Mouse (Mus musculus): Measurements from ENCODE around the gene Gm13271.

Gm13271 gene

DNA sequence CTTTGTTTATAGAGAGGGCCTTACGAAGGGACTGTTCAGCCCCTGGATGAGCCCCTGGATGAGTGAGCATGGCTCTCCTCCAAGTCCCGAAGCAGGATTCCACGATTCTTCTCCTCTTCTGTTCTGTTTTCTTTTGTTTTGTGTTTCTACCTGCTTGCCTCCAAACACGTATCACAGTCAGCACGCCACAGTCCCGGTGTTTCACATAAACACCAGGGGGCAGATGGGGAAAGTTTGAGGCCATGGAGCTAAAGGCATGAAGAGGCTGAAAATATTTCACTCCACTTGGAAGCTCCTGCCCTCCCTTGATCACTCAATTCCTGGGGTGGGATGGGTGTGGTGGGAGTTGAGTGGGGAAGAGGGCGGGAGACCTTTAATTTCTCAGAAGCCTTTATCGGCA is 7.1 kb downstream of the Gm13271 start:
- WGBS = 78% methylated on average over 6 of the region's 8 CpGs

DNA sequence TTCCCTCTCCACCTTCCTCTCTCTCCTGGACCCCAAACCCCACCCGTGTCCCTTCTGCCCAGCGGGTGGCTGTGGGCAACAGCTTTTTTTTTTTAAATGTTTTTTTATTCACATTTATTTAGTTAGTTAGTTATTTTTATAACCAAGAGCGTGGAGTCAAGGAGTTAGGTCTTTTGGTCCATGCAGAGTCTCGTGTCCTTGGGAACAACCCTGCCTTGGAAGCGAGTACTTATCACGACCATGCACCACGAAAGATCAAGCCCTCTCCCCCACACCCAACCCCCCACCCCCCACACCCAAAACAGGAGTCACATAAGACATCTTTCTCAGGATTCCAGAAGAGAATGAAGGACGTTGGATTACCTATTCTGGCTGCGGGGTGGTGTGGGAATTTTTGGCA is 7.7 kb downstream of the Gm13271 start:
- 73% methylated on average over 9 of the region's 9 CpGs for WGBS

DNA sequence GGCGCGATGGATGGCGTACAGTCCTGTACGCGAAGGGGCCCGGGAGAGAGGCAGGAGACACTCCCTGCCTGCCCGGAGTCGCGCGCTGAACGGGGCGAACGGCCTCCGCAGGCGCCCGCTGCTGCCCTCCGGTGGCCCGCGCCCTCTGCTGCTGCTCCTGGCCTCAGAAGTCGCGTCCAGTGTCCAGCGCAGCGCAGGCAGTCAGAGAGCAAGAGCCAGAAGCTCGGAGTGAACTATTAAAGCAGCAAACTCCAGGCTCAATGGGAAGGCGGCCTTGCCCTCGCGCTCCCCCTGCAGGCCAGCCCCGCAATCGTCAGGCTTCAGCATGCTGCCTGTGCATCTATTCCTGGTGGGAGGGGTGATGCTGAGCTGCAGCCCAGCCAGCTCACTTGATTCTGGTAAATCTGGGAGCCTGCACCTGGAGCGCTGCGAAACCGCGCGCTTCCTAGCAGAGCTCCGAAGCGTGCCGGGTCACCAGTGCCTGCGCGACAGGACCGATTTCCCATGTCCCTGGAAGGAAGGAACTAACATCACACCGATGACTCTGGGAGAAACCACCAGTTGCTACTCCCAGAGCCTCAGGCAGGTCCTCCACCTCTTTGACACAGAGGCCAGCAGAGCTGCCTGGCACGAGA is 8.8 kb downstream of the Gm13271 start:
- WGBS = 4% methylated on average over 32 of the region's 42 CpGs

DNA sequence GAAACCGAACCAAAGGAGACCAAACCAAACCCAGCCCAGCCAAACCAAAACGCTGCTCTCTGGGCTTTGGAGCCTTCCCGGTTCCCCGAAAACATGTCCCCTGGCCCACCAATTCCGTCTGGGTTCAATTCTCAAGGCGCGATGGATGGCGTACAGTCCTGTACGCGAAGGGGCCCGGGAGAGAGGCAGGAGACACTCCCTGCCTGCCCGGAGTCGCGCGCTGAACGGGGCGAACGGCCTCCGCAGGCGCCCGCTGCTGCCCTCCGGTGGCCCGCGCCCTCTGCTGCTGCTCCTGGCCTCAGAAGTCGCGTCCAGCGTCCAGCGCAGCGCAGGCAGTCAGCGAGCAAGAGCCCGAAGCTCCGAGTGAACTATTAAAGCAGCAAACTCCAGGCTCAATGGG is 18.9 kb downstream of the Gm13271 start, which contains the start of gene Gm13290:
Gene Gm13290 (plus strand): TSS at position 301 of the 400 bp plus-strand sequence.
- WGBS = no CpG with 5 or more reads among the region's 32 CpGs

DNA sequence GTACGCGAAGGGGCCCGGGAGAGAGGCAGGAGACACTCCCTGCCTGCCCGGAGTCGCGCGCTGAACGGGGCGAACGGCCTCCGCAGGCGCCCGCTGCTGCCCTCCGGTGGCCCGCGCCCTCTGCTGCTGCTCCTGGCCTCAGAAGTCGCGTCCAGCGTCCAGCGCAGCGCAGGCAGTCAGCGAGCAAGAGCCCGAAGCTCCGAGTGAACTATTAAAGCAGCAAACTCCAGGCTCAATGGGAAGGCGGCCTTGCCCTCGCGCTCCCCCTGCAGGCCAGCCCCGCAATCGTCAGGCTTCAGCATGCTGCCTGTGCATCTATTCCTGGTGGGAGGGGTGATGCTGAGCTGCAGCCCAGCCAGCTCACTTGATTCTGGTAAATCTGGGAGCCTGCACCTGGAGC is 22.0 kb downstream of the Gm13271 start, which contains the start of gene Gm13289:
Gene Gm13289 (plus strand): TSS at position 301 of the 400 bp plus-strand sequence.
- no CpG with 5 or more reads among the region's 29 CpGs for WGBS

DNA sequence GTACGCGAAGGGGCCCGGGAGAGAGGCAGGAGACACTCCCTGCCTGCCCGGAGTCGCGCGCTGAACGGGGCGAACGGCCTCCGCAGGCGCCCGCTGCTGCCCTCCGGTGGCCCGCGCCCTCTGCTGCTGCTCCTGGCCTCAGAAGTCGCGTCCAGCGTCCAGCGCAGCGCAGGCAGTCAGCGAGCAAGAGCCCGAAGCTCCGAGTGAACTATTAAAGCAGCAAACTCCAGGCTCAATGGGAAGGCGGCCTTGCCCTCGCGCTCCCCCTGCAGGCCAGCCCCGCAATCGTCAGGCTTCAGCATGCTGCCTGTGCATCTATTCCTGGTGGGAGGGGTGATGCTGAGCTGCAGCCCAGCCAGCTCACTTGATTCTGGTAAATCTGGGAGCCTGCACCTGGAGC is 24.9 kb downstream of the Gm13271 start, which contains the start of gene Gm13272:
Gene Gm13272 (plus strand): TSS at position 301 of the 400 bp plus-strand sequence.
- WGBS = no CpG with 5 or more reads among the region's 29 CpGs

DNA sequence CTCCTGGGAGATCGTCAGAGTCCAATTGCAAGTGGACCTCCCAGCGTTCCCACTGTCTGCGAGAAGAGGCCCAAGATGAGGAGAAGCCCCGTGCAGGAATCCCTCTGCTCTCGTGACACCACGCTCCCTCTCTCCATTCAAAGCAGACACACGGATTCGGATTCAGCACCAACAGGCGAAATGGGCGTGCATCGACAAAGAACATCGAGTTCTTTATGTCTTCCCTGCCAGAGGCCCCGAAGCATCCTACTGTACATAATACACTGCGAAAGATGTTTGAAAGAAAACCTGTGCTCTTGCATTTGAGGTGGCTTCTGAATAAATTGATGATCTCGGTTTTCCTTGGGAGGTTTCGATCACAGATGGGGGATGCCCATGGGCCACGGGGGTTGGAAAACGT is 25.7 kb downstream of the Gm13271 start:
- 70% methylated on average over 16 of the region's 18 CpGs for WGBS

DNA sequence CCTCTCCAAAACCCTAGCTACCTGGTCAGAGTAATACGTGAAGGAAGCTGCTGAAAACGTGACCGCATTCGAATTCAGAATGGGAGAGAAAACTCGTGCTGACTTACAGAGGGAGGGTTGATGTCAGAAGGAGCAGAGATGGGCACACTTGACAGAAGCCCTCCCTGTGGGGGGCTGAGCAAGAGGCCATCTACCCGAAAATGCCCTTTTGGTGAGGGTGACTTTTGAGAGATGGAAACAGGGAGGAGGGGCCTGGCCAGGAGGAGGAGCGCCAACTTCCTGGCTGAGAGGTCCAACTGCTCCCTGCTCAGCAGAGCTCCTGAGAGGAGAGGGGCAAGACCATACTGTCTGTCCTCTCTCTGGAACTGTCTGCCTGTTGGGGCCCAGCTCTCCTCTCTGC is 27.2 kb downstream of the Gm13271 start, which contains the start of gene Ifnz:
Gene Ifnz (plus strand): TSS at position 301 of the 400 bp plus-strand sequence.
- 18% methylated on average over 4 of the region's 7 CpGs for WGBS

DNA sequence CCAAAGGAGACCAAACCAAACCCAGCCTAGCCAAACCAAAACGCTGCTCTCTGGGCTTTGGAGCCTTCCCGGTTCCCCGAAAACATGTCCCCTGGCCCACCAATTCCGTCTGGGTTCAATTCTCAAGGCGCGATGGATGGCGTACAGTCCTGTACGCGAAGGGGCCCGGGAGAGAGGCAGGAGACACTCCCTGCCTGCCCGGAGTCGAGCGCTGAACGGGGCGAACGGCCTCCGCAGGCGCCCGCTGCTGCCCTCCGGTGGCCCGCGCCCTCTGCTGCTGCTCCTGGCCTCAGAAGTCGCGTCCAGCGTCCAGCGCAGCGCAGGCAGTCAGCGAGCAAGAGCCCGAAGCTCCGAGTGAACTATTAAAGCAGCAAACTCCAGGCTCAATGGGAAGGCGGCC is 27.7 kb downstream of the Gm13271 start:
- WGBS = 0% methylated on average over 4 of the region's 31 CpGs

DNA sequence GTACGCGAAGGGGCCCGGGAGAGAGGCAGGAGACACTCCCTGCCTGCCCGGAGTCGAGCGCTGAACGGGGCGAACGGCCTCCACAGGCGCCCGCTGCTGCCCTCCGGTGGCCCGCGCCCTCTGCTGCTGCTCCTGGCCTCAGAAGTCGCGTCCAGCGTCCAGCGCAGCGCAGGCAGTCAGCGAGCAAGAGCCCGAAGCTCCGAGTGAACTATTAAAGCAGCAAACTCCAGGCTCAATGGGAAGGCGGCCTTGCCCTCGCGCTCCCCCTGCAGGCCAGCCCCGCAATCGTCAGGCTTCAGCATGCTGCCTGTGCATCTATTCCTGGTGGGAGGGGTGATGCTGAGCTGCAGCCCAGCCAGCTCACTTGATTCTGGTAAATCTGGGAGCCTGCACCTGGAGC is 30.7 kb downstream of the Gm13271 start, which contains the start of gene Gm13276:
Gene Gm13276 (plus strand): TSS at position 301 of the 400 bp plus-strand sequence.
- WGBS = no CpG with 5 or more reads among the region's 27 CpGs

DNA sequence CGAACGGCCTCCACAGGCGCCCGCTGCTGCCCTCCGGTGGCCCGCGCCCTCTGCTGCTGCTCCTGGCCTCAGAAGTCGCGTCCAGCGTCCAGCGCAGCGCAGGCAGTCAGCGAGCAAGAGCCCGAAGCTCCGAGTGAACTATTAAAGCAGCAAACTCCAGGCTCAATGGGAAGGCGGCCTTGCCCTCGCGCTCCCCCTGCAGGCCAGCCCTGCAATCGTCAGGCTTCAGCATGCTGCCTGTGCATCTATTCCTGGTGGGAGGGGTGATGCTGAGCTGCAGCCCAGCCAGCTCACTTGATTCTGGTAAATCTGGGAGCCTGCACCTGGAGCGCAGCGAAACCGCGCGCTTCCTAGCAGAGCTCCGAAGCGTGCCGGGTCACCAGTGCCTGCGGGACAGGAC is 33.7 kb downstream of the Gm13271 start, which contains the start of gene Gm13277:
Gene Gm13277 (plus strand): TSS at position 231 of the 400 bp plus-strand sequence.
- WGBS = 0% methylated on average over 6 of the region's 28 CpGs

DNA sequence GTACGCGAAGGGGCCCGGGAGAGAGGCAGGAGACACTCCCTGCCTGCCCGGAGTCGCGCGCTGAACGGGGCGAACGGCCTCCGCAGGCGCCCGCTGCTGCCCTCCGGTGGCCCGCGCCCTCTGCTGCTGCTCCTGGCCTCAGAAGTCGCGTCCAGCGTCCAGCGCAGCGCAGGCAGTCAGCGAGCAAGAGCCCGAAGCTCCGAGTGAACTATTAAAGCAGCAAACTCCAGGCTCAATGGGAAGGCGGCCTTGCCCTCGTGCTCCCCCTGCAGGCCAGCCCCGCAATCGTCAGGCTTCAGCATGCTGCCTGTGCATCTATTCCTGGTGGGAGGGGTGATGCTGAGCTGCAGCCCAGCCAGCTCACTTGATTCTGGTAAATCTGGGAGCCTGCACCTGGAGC is 36.6 kb downstream of the Gm13271 start, which contains the start of gene Gm13278:
Gene Gm13278 (plus strand): TSS at position 301 of the 400 bp plus-strand sequence.
- WGBS = no CpG with 5 or more reads among the region's 28 CpGs

DNA sequence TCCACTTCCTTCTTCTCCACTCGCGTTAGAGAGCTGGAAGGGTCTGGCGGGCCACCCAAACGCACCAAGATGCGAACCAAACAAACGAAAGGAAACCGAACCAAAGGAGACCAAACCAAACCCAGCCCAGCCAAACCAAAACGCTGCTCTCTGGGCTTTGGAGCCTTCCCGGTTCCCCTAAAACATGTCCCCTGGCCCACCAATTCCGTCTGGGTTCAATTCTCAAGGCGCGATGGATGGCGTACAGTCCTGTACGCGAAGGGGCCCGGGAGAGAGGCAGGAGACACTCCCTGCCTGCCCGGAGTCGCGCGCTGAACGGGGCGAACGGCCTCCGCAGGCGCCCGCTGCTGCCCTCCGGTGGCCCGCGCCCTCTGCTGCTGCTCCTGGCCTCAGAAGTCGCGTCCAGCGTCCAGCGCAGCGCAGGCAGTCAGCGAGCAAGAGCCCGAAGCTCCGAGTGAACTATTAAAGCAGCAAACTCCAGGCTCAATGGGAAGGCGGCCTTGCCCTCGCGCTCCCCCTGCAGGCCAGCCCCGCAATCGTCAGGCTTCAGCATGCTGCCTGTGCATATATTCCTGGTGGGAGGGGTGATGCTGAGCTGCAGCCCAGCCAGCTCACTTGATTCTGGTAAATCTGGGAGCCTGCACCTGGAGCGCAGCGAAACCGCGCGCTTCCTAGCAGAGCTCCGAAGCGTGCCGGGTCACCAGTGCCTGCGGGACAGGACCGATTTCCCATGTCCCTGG is 39.4 kb downstream of the Gm13271 start, which contains the start of gene Gm13275:
Gene Gm13275 (plus strand): TSS at position 552 of the 740 bp plus-strand sequence.
- 0% methylated on average over 13 of the region's 52 CpGs for WGBS

DNA sequence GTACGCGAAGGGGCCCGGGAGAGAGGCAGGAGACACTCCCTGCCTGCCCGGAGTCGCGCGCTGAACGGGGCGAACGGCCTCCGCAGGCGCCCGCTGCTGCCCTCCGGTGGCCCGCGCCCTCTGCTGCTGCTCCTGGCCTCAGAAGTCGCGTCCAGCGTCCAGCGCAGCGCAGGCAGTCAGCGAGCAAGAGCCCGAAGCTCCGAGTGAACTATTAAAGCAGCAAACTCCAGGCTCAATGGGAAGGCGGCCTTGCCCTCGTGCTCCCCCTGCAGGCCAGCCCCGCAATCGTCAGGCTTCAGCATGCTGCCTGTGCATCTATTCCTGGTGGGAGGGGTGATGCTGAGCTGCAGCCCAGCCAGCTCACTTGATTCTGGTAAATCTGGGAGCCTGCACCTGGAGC is 42.4 kb downstream of the Gm13271 start, which contains the start of gene Gm13279:
Gene Gm13279 (plus strand): TSS at position 301 of the 400 bp plus-strand sequence.
- WGBS = no CpG with 5 or more reads among the region's 28 CpGs

DNA sequence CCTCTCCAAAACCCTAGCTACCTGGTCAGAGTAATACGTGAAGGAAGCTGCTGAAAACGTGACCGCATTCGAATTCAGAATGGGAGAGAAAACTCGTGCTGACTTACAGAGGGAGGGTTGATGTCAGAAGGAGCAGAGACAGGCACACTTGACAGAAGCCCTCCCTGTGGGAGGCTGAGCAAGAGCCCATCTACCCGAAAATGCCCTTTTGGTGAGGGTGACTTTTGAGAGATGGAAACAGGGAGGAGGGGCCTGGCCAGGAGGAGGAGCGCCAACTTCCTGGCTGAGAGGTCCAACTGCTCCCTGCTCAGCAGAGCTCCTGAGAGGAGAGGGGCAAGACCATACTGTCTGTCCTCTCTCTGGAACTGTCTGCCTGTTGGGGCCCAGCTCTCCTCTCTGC is 44.7 kb downstream of the Gm13271 start, which contains the start of gene Gm13285:
Gene Gm13285 (plus strand): TSS at position 301 of the 400 bp plus-strand sequence.
- 19% methylated on average over 6 of the region's 7 CpGs for WGBS

DNA sequence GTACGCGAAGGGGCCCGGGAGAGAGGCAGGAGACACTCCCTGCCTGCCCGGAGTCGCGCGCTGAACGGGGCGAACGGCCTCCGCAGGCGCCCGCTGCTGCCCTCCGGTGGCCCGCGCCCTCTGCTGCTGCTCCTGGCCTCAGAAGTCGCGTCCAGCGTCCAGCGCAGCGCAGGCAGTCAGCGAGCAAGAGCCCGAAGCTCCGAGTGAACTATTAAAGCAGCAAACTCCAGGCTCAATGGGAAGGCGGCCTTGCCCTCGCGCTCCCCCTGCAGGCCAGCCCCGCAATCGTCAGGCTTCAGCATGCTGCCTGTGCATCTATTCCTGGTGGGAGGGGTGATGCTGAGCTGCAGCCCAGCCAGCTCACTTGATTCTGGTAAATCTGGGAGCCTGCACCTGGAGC is 48.3 kb downstream of the Gm13271 start, which contains the start of gene Gm13287:
Gene Gm13287 (plus strand): TSS at position 301 of the 400 bp plus-strand sequence.
- WGBS = no CpG with 5 or more reads among the region's 29 CpGs

Data from cerebral cortex, adult 2 months (tissue).